Mouse (Mus musculus) cerebellum, postnatal 4 days (tissue): ENCODE data around the gene Twist2.

Experiments used
- DNase-seq, 2 experiments: peaks; one replicate each; pipeline ENCODE4 v3.0.0; 2022; ENCODE audit warnings: low spot score in 2 of 2, mixed read lengths in 1 of 2

Twist2 gene

GRCm38 (mm10) chr1:91800967-91801843 lies at the start of gene Twist2:
Twist2 (plus strand) TSS chr1:91801461.
- DNase-seq: peak in 1 of 2 experiments; percentile 7

- DNase-seq: no peak
Measured at GRCm38 (mm10) chr1:91752931-91753330, 48.3 kb upstream of the Twist2 start.

GRCm38 (mm10) chr1:91755102-91755501 lies 46.2 kb upstream of the Twist2 start:
- DNase-seq: peak; percentile 41 to 77

- no peak for DNase-seq
Measured at GRCm38 (mm10) chr1:91757292-91757691, 44.0 kb upstream of the Twist2 start.

- DNase-seq: no peak
Measured at GRCm38 (mm10) chr1:91758143-91758542, 43.1 kb upstream of the Twist2 start.

GRCm38 (mm10) chr1:91758600-91759515 lies 42.4 kb upstream of the Twist2 start:
- no peak for DNase-seq

- no peak for DNase-seq
Measured at GRCm38 (mm10) chr1:91760140-91760986, 40.9 kb upstream of the Twist2 start.

GRCm38 (mm10) chr1:91762528-91763091 lies 38.7 kb upstream of the Twist2 start:
- DNase-seq: no peak

GRCm38 (mm10) chr1:91770221-91770624 lies 31.0 kb upstream of the Twist2 start:
- DNase-seq: no peak

GRCm38 (mm10) chr1:91770676-91771075 lies 30.6 kb upstream of the Twist2 start:
- DNase-seq: no peak

- DNase-seq: no peak
Measured at GRCm38 (mm10) chr1:91776928-91777327, 24.3 kb upstream of the Twist2 start.

GRCm38 (mm10) chr1:91779819-91780218 lies 21.4 kb upstream of the Twist2 start:
- DNase-seq: no peak

GRCm38 (mm10) chr1:91781182-91781581 lies 20.1 kb upstream of the Twist2 start:
- DNase-seq: peak in 1 of 2 experiments; percentile 15

- DNase-seq: no peak
Measured at GRCm38 (mm10) chr1:91784162-91784561, 17.1 kb upstream of the Twist2 start.

- DNase-seq: no peak
Measured at GRCm38 (mm10) chr1:91799323-91799722, 1.9 kb upstream of the Twist2 start.

GRCm38 (mm10) chr1:91800348-91800747 lies 913 bp upstream of the Twist2 start:
- peak in 1 of 2 experiments; percentile 13 for DNase-seq

GRCm38 (mm10) chr1:91801844-91802366 lies 644 bp downstream of the Twist2 start:
- no peak for DNase-seq

GRCm38 (mm10) chr1:91802406-91803121 lies 1.3 kb downstream of the Twist2 start:
- no peak for DNase-seq

- DNase-seq: no peak
Measured at GRCm38 (mm10) chr1:91803416-91803815, 2.2 kb downstream of the Twist2 start.

- no peak for DNase-seq
Measured at GRCm38 (mm10) chr1:91816067-91816466, 14.8 kb downstream of the Twist2 start.
